Mouse (Mus musculus): ENCODE data around the gene Sigmar1.

The Sigmar1 gene

DNA sequence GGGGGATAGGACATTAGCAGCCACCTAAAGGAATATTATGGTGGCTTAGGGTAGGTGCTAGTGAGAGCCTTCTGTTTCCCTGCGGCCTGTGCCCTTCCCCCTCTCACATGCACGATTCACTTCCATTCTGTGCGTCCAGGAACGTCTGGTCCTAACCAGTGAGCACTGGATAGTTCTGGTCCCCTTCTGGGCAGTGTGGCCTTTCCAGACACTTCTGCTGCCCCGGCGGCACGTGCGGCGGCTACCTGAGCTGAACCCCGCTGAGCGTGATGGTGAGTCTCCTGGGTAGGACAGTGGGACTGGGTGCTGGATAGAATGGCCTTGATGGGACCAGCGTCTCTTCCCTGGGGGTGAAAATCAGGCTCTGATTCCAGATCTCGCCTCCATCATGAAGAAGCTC, 1.4 kb upstream of the Sigmar1 start:
- no peak for DNase-seq (ENCODE audit: low read depth, low spot score)

DNA sequence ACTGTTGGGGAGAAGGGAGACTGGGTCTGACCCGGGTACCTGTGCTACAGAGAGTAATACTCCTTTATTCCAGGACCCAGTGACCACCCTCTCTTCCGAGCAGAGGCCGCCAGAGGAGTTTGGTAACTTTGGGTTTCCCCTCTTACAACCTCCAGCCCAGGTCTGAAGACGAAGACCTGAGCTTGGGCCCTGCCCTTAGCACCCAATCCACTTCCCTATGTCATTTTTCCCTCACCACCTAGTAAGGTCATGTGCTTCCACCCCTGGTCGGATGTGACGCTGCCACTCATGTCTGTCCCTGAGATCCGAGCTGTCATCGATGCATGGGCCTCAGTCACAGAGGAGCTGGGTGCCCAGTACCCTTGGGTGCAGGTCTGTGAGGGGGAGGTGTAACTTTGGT, 483 bp upstream of the Sigmar1 start:
- no peak for DNase-seq (ENCODE audit: low read depth, low spot score)

DNA sequence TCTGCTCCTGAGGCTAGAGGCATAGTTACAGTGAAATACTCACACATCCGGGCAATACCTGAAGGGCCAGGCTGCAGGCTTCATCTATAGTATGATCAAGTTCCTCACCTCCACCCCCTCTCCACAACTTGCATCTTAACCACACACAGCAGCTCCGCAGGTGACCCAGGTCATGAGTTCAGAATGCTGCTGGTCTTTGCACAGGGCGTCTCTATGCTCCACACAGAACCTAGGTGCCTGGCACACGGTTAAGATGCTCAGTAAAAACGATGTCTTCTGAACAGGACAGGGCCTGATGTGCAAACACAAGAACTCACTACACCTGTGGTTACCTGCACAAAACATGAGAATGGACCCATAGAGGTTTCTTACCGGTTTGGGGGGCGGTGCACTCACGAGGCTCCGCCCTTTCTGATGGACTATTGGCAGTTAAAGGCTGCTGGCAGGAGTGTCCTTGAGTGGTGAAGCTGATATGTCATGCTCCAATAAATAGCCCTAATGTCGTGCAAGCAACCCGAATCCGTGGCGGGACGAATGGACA, 1.1 kb downstream of the Sigmar1 start, which contains the start of gene Galt:
Galt (plus strand) TSS at position 432 of the 541 bp plus-strand sequence.
- DNase-seq (ENCODE audit: low read depth, low spot score), result no peak

DNA sequence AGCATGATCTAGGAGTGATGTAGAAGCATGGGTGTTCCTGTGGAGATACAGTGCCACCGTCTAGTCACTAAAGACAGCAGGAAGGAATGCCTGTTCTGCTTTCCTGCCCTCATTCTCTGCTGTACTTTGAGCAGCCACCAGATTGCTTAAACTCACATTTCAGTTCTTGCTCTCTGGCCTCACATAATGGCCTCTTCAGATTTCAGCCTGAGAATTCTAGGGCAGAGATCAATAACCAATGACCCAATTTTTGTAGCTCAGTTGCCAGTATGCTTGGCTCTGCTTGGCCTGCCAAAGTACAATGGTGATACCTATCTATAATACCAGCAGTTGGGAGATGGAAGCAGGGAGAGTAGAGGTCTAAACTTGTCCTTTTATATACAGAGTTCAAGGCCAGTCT, 10.9 kb downstream of the Sigmar1 start:
- DNase-seq (ENCODE audit: low read depth, low spot score), result no peak

DNA sequence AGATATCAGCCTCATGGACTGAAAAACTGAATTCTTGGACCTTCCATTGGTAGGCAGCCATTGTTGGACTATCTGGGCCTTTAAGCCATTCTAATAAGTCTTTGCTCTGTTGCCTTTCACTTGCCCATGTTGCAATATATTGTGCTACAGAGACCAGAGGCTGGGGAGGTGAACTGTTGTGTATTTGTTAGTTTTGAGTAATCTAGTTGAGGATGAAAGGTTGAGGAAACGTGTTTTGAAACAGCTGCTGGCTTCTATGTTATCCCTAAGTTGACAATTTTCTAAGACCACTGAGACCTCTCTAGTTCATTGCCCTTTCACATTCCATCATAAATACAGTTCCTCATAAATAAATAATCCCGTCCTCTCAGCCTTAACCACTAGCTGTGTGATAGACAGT, 11.8 kb downstream of the Sigmar1 start:
- DNase-seq (ENCODE audit: low read depth, low spot score), result no peak

DNA sequence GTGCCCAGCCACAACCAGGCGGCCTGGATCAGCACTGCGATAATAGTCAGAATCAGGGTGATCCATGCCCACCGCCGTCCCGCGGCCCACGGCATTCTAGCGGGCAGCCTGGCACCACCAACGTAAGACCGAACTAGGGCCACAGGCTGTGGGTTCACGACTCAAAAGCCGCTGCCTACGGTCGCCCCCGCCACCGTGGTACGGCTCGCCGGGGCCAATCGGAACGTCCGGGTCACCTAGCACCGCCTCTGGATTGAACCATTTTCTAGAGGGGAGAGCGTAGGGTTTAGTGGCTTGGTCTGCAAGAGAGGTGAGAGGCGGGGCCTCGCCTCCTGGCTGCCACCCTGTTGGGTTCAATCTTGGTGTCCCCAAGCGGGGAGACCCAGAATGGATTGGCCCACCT, 14.8 kb downstream of the Sigmar1 start:
- DNase-seq (ENCODE audit: low read depth, low spot score), result peak; percentile 96

DNA sequence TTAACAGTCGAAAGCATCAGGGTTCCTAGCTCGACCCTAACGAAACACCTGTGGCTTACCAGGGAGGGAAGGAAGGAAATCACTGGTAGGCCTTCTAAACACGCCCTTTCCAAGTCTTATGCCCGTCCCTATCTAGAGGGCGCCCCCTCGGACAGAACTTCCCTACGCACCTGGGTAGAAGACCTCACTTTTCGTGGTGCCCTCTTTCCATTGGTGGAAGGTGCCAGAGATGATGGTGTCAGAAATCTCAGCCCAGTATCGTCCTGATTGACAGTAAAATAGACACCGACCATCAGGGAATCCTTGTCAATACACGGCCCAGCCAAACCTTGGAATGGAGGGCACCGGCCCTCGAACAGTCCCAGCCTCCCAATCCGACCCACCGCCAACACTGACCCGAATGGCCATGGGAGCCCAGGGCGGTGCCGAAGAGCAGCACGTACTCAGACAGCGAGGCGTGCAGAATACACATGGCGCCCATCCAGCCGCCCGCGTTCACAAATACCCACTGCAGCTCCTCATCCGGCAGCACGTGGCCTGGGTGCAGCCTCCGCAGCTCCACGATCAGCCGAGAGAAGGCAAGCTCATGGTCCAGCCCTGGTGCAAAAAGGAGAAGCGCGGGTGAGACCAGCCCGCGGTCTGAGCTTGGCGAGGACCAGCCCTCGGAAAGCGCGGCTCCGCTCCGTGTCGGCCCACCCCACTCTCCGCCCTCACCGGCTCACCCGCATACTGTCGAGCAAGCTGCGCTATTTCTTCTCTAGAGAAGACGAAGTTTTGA, 15.4 kb downstream of the Sigmar1 start:
- DNase-seq (ENCODE audit: low read depth, low spot score), result peak; percentile 53

DNA sequence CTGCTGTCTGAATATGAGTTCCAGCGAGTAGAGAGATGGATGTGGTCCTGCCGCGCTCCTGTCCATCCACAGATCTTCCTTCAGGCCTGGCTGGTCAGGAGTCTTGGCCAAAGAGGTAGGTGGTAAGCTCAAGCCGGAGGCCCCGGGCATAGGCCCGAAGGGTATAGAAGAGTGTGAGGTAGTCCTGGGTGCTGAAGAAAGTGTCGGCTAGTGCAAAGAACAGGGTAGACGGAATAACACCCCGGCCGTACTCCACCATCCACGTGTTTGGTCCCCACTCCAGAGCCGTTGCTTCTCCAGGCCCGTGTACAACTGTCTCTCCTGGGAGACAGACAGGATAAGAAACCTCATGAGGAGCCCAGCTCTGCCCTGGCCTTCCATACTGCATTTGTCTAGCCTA, 16.7 kb downstream of the Sigmar1 start:
- DNase-seq (ENCODE audit: low read depth, low spot score), result no peak

DNA sequence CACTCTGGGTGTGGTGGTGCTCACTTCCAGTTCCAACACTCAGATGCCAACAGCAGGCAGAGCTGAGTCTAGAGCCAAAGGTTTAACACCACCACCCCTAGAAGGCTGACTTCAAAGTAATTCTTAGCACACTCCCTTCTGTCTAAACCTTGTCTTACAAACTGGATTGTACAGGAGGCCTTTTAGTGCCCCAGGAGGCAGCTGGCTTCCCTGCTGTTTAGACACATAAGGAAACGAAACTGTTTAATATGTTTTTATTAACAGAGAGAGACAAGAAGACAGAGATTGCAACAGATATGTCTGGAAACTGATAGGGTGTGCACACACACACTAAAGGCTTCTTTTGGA, 17.7 kb downstream of the Sigmar1 start:
- no peak for DNase-seq (ENCODE audit: low read depth, low spot score)

DNA sequence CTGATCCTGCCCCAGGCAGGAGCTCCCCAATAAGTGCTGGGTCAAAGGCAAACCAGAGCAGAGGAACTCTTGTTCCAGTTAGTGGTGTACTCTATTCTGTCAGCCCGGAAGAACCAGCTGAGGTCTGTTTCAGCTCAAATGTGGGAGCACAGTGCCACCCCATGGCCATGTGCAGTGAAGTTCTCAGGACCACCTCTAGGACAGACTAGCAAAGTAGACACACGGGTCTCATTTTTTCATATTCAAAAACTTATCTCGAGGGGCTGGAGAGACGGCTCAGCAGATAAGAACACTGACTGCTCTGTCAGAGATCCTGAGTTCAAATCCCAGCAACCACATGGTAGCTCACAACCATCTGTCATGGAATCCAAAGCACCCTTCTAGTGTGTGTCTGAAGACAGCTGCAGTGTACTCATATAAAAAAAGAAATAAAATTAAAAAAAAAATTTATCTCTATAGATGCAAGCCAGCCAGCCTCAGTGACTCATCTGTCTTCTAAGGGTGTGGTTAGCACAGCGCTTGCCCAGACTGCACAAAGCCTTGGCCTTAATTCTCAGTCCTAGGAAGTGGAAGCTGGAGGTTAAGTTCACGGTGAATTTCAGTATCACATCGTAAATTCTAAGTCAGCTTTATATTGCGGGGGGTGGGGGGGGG, 18.2 kb downstream of the Sigmar1 start:
- DNase-seq (ENCODE audit: low read depth, low spot score), result peak; percentile 90

DNA sequence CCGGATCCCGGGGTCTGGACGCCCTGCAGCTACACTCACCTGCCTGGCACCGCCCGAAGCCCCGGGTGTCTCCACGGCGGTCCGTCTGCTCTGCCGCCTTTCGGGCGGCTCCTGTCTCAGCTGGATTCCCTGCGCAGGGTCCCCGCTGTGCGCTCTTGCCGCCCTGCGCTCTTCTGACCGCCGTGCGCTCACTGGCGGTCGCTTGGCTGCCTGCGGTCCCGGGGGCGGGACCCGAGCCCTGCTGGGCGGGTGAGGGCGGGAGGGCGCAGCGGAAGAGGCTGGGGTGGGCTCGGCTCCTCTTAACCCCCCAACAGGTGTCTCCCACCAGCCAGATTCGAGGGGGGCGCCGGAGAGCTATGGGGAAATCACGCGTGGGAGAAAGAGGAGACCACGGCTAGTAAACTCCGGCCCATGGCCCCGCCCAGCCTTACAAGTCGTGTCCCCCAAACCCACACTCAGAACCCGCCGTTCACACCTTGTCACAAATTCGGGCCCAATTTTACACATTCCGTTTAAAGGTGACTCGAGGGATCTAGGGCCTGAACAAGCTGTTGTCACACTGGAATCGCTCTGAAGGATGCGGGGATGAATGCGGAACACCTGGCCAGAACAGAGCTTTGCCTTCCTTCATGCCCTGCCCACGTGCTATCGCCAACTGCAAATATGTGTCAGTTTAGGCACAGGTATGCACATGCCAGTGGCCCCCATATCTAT, 24.7 kb downstream of the Sigmar1 start, which contains the start of gene Arid3c:
Arid3c (minus strand) TSS at position 91 of the 714 bp plus-strand sequence.
- DNase-seq (ENCODE audit: low read depth, low spot score), result peak; percentile 45

DNA sequence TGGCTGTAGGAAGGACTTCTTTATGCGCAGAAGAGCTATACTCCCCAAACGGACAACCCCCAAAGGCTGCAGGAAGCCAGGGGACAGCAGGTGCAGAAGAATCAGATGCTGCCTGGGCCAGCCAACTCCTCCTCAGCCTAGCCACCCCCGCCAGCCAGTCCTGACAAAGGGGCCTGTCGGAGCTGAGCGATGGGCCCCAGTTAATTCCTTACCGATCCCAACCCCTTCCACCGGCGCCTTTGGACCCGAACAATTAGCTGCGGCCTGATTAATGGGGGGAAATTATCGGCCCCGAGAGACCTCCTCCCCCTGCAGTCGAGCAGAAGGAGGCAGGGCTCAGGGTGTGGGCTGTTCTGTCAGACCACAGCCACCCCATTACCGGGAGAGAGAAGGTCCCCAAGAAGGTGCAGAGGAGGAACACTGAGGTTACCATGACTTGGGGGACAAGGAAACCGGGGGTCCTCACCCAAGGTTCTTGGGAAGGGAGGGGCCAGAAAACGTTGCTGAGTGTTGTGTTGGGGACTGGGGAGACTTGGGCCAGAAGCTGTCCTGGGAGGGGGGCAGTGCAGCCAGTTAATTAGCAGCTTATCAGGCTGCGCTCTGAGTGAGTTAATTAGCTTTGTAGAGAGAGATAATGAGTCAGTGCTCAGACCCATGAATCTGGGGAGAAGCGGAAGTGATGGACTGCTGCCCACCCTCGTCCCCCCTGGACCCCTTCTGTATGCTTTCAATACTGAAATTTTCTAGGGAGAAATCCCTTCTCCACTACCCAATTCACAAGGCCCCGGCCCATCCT, 28.9 kb downstream of the Sigmar1 start:
- no peak for DNase-seq (ENCODE audit: low read depth, low spot score)

DNA sequence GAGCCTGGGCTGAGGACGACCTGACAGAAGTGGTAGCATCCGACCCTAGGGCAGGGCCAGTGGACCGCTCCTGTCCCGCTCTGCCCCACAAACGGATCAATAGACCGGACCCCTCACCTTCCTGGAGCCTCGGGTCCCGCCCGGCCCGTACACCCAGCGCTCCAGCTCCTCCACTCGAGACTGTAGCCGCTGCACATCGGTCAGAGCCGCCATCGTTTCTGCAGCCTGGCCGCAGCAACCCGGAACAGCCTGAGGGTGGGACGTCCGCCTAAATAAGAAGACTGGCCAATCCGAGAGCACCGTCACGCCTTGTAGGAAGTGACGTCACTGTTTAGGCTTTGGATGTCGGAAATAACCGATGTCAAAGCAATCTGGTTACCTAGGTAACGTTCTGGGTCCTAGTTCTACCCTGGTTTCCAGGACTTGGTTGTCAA, 33.0 kb downstream of the Sigmar1 start, which contains the start of gene Dctn3:
Dctn3 (minus strand) TSS at position 253 of the 434 bp plus-strand sequence.
- peak; percentile 95 for DNase-seq (ENCODE audit: low read depth, low spot score)

DNA sequence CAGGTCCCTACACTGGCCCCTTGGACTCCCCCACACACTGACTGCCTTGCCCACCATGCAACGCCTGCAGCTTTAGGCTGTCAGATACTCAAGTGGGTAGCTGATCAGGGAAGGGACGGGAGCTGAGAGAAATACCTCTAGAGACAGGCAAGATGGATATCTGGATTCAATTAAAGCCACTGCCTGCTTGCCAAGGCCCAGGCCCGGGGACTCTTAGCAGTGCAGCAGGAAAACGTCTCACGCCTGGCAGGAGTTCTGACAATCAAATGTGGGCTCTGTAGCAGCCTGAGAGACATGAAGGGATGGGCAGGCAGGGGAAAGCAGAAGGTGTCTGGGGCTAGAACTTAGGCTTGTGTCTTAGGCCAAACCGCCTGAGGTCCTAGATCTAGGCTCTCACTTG, 39.1 kb downstream of the Sigmar1 start:
- DNase-seq (ENCODE audit: low read depth, low spot score), result no peak

DNA sequence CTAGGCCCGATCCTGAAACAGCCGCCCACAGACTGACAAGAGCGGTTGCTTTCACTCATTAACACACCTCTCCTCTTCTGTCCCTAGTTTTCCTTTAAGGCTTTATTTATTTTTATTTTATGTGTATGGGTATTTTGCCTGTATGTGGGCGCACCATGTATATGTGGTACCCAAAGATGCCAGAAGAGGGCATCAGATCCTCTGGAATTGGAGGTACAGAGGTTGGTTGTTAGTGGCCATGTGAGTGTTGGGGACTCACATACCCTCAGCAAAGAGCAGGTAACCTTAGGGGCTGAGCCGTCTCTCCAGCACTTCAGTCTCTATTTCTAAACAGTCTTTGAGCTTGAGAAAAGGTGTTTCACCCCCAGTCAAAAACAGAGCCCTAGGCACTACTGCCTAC, 40.4 kb downstream of the Sigmar1 start:
- DNase-seq (ENCODE audit: low read depth, low spot score), result peak; percentile 72

DNA sequence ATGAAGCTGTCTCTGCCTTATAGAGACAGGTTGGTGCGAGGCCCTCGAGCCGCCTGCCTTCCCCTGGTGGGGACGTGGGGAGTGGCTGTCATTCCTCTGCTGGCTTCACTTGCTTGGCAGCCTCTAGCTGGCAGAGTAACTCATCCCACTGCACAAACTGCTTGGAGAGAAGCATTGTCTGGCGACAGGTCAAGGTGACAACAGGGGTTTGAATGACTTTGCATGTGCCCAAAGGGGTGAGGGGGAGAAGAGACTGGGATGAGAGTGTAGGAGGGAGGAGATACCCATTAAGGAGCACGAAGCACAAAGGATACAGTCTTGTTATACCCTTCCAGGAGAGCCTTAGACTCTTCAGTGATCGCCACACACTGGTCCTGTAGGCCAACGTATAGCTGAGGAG, 40.9 kb downstream of the Sigmar1 start:
- no peak for DNase-seq (ENCODE audit: low read depth, low spot score)

DNA sequence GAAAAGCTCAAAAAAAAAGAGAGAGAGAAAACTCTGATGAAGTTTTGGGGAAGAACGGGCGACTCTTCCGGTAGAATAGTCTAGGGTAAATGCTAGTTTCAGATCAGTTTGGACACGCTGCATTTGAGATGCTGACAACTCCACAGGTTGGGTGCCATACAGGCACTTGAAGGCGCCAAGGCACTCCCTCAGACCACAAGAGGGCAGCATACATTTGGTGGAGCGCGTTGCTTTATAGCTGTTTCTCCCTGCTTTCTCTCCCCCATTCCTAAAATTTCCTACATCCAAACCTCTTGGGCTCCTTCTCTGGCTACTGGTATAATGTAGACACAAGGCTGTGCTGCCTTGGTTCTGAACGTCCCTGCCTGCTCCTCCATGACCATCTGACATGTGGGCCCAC, 41.7 kb downstream of the Sigmar1 start:
- DNase-seq (ENCODE audit: low read depth, low spot score), result peak; percentile 82

DNA sequence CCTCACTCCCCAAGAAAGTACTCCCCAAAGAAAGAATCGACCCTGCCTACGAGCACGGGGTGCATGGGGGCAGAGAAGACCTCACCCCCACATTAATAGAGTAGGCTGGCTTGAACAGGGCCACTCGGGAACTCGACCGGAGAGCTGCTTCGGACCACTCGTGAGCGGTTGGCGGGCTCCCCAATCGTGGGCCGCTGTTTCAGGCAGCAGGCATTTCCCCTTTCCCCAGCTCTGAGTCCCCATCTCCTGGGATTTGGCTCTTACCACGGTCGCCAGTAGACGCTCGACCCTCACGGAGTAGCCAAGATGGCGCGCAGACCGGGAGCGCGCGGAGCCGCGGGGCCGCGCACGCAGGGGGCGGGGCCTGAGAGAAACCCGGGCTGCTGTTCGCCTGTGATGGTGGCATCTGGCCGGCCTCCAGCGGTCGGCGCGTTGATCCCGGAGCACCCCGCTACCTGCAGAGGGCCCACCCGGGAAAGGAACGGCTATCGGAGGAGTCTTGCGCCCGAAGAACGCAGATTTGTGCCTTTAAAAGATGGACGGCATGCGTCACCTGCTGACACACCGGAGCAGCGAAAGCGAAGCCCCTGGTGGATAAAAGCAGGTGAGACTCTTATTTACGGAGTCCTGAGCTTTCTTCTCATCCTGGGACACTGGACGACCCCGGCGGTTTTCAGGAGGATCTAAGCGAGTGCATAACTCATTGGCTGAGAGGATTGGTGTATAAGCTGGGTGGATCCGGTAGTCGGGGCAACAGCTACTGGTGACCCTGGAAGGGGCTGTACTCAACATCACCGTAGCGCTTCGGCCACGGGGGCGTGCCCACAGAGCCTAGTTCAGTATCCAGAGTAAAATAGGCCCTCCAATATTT, 42.5 kb downstream of the Sigmar1 start, which contains the start of gene Rpp25l:
Rpp25l (minus strand) TSS at position 338 of the 871 bp plus-strand sequence.
- DNase-seq (ENCODE audit: low read depth, low spot score), result peak; percentile 90

DNA sequence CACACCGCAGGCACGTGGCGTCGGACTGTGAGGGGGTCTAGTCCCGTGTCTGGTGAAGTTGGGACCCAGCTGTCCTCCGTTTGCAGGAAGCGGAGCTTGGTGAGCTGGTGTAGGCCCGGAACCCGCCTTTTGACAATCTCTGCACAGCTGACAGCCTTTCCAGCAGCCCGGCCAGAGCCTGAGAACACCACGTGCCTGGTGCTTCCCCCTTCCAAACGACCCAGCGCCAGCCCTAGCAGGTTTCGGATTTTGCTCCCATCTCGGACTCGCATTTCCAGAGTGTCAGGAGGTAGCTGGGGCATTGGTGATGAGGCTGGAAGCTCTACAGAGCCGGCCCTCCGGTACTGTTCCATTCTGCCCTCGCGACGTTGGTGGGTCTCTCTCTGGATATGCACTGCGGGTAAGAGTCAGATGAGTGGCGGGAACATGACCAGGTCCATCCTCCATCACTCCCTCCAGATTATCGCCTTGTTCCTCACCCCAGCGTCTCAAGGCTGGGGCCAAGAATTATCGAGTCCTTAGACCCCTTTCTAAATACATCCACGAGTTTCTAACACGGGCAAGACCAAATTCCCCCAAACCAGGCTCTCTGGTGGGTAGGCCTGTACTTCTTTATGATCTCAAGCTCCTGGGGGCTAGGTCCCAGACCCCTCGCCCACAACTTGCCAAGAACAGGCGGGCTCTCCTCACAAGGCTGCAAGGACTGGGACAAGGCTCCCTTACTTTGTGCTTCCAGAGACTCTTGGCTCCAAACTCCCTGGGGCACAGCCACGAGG, 43.3 kb downstream of the Sigmar1 start:
- no peak for DNase-seq (ENCODE audit: low read depth, low spot score)

All from CD4-positive, CD25-positive, alpha-beta regulatory T cell, adult 2 months (primary cell).